Mouse (Mus musculus): ENCODE data around the gene Rnf220. TPM values are rescaled to one million over a fixed set of nuclear protein-coding genes. Genes with fewer than 3 reads are reported as not detected.

Gene Rnf220
- polyA plus RNA-seq, 1 experiment from 2014 or later = 60.0 TPM

DNA sequence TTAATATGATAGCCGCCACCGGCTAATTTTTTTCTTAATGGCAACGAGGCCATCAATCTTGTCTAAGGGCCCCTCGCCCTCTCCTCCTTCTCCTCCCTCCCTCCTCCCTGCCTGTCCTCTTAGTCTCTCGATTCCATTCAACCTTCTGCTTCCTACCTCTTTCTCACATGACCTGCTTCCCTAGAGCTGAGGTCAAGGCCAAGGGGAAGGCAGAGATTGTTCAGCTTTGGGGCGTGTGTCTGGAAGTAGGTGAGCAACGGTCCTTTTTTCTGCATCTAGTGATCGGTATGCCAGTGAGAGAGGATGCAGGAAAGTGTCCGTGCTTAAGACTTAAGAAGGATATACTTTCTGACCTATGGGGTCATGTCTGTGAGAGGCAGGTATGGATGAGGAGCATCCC lies 199.0 kb downstream of the Rnf220 start:
- no peak for ATAC-seq
- no peaks in the 10 kb centered on the region for H3K36me3 ChIP-seq
- no peak overlapping the region for H3K27ac ChIP-seq
- H3K4me3 ChIP-seq (replicated peaks) = no peak overlapping the region
- no peak overlapping the region for H3K4me2 ChIP-seq (replicated peaks)
- H3K4me1 ChIP-seq (replicated peaks) = no peaks in the 10 kb centered on the region
- no peak overlapping the region for H3K9ac ChIP-seq
- peaks cover 12% of the 10 kb centered on the region for H3K27me3 ChIP-seq (replicated peaks)
- H3K9me3 ChIP-seq = no peaks in the 10 kb centered on the region
- 66% methylated on average over 9 of the region's 9 CpGs for WGBS

DNA sequence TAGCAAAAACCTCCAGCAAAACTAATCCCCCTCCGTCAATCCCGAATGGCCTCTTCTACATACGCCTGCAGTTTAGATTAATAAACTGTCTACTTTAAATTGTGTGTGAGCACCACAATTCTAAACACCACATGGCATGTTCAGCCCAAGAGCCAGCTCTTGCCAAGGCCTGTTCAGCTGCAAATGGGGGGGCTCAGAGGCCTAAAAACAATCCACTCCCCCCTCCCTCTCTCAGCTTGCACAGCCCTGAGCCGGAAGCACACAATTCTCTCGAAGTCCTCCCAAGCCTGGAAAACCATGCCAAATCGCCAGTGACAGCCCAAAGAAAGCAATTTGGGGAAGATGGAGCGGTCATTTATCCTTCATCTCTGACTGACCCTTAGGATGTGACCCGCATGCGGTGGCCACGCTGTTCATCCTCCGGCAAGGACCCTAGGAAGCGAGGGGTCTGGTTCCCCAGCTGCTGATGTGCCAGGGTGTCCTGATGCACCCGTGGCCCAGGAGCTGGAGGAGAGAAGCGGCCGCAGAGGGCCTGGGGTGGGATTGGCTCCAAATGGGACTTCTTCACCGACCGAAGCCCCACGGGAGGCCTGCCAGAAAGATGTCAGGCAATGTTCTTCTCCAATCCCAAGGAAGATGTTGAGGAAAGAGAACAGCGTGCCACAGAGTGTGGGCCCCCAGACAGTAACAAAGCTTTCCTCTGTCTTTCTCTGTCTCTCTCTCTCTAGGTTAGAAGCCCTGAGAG lies 199.8 kb downstream of the Rnf220 start:
- Histone ChIP-seq H3K9ac (no peak overlapping the region), H3K4me2 (replicated peaks) (no peak overlapping the region), H3K36me3 (no peaks in the 10 kb centered on the region), H3K4me3 (replicated peaks) (no peak overlapping the region), H3K9me3 (no peaks in the 10 kb centered on the region), H3K27me3 (replicated peaks) (peaks cover 6% of the 10 kb centered on the region), H3K4me1 (replicated peaks) (no peaks in the 10 kb centered on the region), H3K27ac (no peak overlapping the region)
- ATAC-seq = no peak
- WGBS = 68% methylated on average over 19 of the region's 19 CpGs

DNA sequence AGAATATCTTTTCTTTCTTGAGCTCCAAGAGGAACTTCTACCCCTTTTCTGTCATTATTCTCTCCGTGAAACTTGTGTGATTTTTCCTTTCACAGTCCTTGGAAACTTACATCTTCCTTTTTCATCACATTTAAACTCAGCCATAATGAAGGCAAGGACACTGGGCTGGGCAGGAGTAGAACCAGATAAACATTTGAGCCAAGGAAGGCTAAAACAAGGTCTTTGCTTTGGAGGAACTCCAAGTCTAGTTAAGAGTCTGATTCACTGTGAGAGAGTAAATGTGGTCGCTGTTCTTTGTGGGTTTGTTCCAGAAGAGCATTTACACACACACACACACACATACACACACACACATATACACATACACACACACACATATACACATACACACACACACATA lies 205.2 kb downstream of the Rnf220 start:
- no peak for ATAC-seq
- no peaks in the 10 kb centered on the region; the same call in 1 of the 2 replicates for H3K27me3 ChIP-seq (replicated peaks)
- H3K9ac ChIP-seq = no peak overlapping the region
- peaks cover 3% of the 10 kb centered on the region; the same call in 1 of the 2 replicates for H3K36me3 ChIP-seq
- H3K4me3 ChIP-seq (replicated peaks) = no peak overlapping the region
- H3K27ac ChIP-seq = no peak overlapping the region
- peaks cover 16% of the 10 kb centered on the region; the same call in 1 of the 2 replicates for H3K4me1 ChIP-seq (replicated peaks)
- H3K4me2 ChIP-seq (replicated peaks) = no peak overlapping the region
- no peaks in the 10 kb centered on the region for H3K9me3 ChIP-seq
- whole genome bisulfite sequencing = 89% methylated on average over 2 of the region's 2 CpGs

DNA sequence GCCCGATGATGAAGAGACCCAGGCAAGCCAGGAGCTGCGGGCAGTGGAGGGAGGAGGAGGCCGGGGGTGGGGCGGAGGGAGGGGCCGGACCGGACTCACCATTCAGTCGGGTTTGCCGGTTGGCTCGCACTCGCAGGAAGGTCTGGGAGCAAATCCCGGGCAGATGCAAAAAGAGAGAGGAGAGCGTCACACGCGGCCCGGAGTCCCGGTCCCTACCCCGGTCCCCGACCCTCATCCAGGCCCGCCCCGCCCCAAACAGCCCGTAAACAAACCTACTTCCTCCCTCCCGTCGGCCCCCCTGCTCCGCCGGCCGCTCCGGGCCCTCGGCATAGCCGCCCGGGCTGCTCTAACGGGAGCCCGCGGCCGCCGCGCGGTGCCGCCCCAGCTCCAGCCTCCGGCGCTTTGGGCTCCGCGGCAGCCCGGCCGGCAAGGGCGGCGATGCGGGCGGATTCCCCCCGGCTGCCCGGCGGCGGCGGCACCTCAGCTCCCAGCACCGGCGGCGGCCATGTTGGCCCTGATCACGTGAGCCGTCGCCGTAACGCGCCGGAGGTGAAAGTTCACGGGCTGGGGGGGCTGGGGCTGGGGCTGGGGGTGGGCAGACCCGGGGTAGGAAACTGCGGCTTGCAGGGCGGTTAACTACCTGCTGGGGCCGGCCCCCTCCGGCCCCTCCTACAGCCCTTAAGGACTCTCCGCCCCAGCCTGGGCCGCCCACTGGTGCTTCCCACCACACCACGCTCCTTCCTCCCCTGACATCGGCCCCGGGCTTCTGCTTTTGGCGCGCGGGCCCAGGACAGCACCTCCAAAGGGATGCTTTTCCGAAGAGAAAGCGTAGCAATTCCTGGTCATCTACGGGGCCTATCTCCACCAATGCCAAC lies 207.7 kb downstream of the Rnf220 start:
- Histone ChIP-seq H3K9ac (peak overlapping the region; percentile 69), H3K9me3 (no peaks in the 10 kb centered on the region), H3K4me1 (replicated peaks) (peaks cover 33% of the 10 kb centered on the region), H3K27ac (peak overlapping the region; percentile 97), H3K4me3 (replicated peaks) (peak overlapping the region; percentile 86), H3K4me2 (replicated peaks) (peak overlapping the region; percentile 67), H3K36me3 (peaks cover 18% of the 10 kb centered on the region), H3K27me3 (replicated peaks) (no peaks in the 10 kb centered on the region)
- under 1% methylated on average over 70 of the region's 80 CpGs for WGBS
- peak; percentile 92 for ATAC-seq

DNA sequence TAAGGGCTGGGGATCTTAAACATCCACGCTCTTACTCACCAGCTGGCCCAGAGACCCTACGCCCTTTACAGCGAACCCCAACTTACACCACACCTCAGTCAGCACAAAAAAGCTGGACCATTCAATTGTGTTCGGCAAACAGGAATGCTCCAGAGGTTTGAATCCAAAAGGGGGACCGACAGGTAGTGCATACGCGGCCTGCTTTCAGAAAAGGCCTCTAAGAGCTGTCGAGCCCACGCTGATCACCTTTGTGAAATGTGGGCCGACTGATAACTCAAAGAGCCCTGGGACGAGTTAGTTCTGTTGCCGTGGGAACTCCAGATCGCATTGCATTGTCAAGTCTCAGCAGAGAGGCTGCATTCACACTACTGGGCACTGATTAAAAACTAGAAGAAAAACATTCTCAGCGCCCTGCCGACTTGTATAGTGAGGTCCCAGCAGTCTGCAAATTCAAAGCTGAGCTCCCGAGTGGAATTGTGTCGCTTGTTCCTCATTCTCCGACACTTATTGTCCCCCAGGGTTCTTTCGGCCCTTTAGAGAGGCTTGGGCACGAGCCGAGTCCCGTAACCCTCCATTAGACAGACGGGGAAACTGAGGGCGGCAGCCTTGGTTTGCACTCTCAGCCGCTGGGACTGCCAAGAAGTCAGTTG lies 208.4 kb downstream of the Rnf220 start:
- no peak for ATAC-seq
- Histone ChIP-seq H3K4me1 (replicated peaks) (peaks cover 41% of the 10 kb centered on the region), H3K27ac (peak overlapping the region; percentile 97), H3K4me3 (replicated peaks) (peak overlapping the region; percentile 86), H3K9me3 (no peaks in the 10 kb centered on the region), H3K4me2 (replicated peaks) (peak overlapping the region; percentile 67), H3K36me3 (peaks cover 18% of the 10 kb centered on the region), H3K9ac (peak overlapping the region; percentile 69), H3K27me3 (replicated peaks) (no peaks in the 10 kb centered on the region)
- WGBS = 23% methylated on average over 25 of the region's 25 CpGs

DNA sequence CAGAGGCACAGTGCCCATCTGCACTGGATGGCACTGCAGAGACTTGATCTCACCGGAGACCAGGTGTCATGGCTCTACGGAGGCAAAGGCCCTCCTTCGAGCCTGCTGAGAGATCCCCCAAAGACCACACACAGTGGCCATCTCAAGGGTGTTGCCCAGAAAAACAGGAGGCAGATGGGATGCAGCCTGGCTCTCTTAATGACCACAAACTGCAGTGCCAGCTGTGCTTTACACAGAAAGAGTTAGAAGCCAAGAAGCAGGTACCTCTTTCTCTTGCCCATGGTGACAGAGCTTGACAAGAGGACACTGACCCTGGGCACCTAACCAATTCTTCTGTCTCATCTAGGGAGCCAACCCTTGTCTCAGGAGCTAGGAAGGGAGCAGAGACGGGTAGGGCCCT lies 212.5 kb downstream of the Rnf220 start:
- Histone ChIP-seq H3K4me1 (replicated peaks) (peaks cover 43% of the 10 kb centered on the region), H3K9ac (no peak overlapping the region), H3K27ac (no peak overlapping the region), H3K4me3 (replicated peaks) (no peak overlapping the region), H3K9me3 (no peaks in the 10 kb centered on the region), H3K27me3 (replicated peaks) (no peaks in the 10 kb centered on the region), H3K4me2 (replicated peaks) (no peak overlapping the region), H3K36me3 (peaks cover 18% of the 10 kb centered on the region)
- no peak for ATAC-seq
- WGBS = 52% methylated on average over 4 of the region's 4 CpGs

DNA sequence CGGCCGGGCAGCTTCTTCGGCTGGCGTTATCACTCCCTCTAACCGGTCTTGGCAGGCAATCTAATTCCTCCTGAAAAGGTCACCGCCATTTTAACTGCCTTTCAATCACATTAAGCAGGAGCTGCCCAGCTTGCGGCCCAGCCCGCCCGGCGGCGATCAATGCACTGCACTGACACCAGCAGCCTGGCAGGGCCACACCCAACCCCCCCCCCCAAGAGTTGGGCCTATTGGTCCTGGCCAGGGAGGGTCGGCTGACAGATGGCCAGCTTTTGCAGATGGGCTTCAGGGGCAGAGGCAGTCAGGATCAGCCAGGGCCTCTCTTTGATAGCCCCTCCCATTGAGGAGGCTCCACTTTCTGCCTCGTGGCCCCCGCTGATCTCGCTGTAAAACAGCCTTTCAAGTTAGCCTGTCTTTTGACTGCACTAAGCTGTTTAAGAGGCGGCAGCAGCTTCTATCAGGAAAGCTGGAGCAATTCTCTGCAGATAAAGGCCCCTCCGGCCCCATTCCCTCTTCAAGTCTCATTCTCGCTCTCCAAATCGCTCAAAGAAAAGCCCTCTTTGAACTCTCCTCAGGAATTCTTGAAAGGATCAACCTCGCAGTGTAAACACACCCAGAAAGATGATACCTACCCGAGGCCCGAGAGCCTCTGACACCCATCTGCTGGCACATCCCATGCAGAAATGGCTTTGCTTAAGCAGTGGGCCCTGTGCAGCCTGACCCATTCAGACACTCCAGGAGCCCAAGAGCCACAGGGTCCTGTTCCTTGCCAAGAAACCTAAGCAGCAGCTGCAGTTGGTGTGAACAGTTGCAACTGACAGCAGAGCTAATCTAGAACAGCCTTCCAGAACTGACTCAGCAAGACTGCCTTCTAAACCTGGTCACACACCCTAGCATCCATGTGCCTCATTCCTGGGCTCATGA lies 213.3 kb downstream of the Rnf220 start:
- H3K4me3 ChIP-seq (replicated peaks) = no peak overlapping the region
- H3K36me3 ChIP-seq = peaks cover 18% of the 10 kb centered on the region
- 26% methylated on average over 22 of the region's 22 CpGs for WGBS
- H3K9ac ChIP-seq = no peak overlapping the region
- H3K9me3 ChIP-seq = no peaks in the 10 kb centered on the region
- no peaks in the 10 kb centered on the region for H3K27me3 ChIP-seq (replicated peaks)
- peak; percentile 78 for ATAC-seq
- peak overlapping the region; percentile 24; the same call in 1 of the 2 replicates for H3K27ac ChIP-seq
- peaks cover 43% of the 10 kb centered on the region for H3K4me1 ChIP-seq (replicated peaks)
- H3K4me2 ChIP-seq (replicated peaks) = peak overlapping the region; percentile 6; the same call in 1 of the 2 replicates

DNA sequence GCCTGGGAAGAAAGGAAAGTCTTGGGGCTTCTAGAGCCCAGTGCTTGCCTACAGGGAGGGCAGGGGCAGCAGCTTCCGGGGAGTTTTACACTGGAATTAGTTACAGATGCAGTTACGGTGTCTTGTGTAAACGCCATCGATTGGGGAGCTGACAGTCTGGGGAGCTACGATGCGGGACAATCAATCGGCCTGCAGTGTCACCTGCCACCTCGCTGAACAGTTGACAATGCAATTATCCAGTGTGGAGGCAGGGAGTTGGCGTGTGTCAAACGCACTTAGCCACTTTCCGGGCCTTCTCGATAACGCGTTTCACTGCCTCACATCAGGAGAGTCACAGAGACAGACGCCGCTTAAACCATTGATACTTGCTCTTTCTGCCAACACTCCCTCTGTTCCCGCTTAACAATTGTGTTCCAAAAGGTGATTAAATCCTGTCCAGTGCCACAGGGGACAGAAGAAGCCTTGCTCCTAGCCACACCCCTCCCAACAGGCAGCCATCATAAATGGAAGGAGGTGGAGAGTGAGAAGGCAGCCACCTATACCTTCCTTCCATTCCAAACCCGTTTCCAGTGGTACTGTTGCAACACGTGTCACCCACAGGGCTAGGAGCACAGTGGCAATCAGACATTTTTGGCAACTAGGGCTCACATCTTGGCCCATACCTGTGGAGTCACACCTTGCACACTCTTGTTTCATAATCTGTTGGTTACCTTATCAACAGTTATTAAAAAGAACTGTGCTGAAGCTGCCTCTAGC lies 215.6 kb downstream of the Rnf220 start:
- Histone ChIP-seq H3K9me3 (no peaks in the 10 kb centered on the region), H3K27me3 (replicated peaks) (no peaks in the 10 kb centered on the region), H3K4me3 (replicated peaks) (no peak overlapping the region), H3K27ac (no peak overlapping the region), H3K4me1 (replicated peaks) (peaks cover 41% of the 10 kb centered on the region), H3K36me3 (peaks cover 22% of the 10 kb centered on the region), H3K4me2 (replicated peaks) (no peak overlapping the region), H3K9ac (no peak overlapping the region)
- ATAC-seq = no peak
- WGBS = 61% methylated on average over 19 of the region's 19 CpGs

DNA sequence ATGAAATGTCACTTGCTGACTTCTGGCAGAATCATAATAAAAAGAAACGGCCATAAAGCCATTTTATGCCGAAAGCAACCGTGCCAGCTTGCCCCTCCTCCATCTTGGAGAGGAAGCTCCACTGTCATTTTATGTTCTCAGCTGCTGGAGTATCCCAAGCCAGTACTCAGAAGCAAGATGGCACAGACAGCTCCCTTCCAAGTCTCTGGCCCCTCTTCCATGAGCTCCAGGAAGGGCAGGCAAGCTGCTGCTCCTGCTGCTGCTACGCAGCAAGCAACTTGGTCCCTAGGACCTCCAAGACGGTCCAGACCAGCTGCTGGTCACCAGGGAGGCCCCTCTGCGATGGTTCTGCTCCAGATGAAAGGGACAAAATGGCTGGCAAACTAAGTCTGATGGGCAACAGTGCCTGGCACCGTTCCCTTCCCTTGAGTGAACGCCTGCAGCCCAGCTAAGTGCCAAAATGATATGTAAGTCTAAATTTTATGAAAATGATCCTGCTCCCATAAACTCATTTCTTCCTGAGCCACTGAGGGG lies 216.4 kb downstream of the Rnf220 start:
- WGBS = 84% methylated on average over 8 of the region's 8 CpGs
- no peak overlapping the region for H3K9ac ChIP-seq
- peaks cover 44% of the 10 kb centered on the region for H3K4me1 ChIP-seq (replicated peaks)

DNA sequence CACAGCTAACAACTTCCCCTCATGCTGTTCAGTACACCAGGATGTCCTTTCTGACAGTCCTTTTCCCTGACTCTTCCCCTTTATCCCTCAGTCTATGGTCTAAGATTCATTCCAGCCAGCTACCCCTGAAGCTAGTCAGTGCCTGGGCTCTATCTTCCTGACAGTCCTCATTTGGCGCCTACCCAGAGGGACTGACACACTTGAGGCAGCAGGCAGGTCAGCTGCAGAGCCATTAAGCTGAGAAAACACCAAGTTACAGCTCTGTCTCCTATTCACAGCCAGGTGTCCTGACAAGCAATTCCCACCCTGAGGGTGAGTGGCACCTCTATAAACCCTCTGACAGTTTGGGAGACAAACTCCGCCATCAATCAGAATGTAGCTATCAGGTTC lies 217.6 kb downstream of the Rnf220 start:
- no peak overlapping the region for H3K4me2 ChIP-seq (replicated peaks)
- H3K27ac ChIP-seq = no peak overlapping the region
- 61% methylated on average over 2 of the region's 2 CpGs for WGBS
- no peak for ATAC-seq
- peaks cover 22% of the 10 kb centered on the region for H3K36me3 ChIP-seq
- no peak overlapping the region for H3K4me3 ChIP-seq (replicated peaks)
- H3K9ac ChIP-seq = no peak overlapping the region
- no peaks in the 10 kb centered on the region for H3K27me3 ChIP-seq (replicated peaks)
- H3K9me3 ChIP-seq = no peaks in the 10 kb centered on the region; the same call in 1 of the 2 replicates
- H3K4me1 ChIP-seq (replicated peaks) = peaks cover 32% of the 10 kb centered on the region

More for the DNA sequence above, 216.4 kb downstream of the Rnf220 start:
- Histone ChIP-seq H3K4me3 (replicated peaks) (no peak overlapping the region), H3K27ac (no peak overlapping the region), H3K27me3 (replicated peaks) (no peaks in the 10 kb centered on the region), H3K9me3 (no peaks in the 10 kb centered on the region), H3K36me3 (peaks cover 19% of the 10 kb centered on the region), H3K4me2 (replicated peaks) (no peak overlapping the region)
- ATAC-seq = no peak

Data from intestine, embryonic 15.5 days (tissue).